Mouse (Mus musculus): ENCODE data around the gene Ttc28.

Ttc28 gene

GRCm38 (mm10) chr5:111104801-111105200 is 225.2 kb downstream of the Ttc28 start:
- no peak for DNase-seq

GRCm38 (mm10) chr5:111111378-111111777 is 231.8 kb downstream of the Ttc28 start:
- DNase-seq: no peak

GRCm38 (mm10) chr5:111113183-111113582 is 233.6 kb downstream of the Ttc28 start:
- peak; percentile 27 for DNase-seq

GRCm38 (mm10) chr5:111113694-111114375 is 234.2 kb downstream of the Ttc28 start:
- DNase-seq: no peak

- DNase-seq: no peak
Observed at GRCm38 (mm10) chr5:111114597-111114996, 235.0 kb downstream of the Ttc28 start.

- peak; percentile 41 for DNase-seq
Observed at GRCm38 (mm10) chr5:111115519-111116350, 236.1 kb downstream of the Ttc28 start.

GRCm38 (mm10) chr5:111119805-111120204 is 240.2 kb downstream of the Ttc28 start:
- no peak for DNase-seq

- no peak for DNase-seq
Observed at GRCm38 (mm10) chr5:111120298-111120697, 240.7 kb downstream of the Ttc28 start.

- DNase-seq: no peak
Observed at GRCm38 (mm10) chr5:111120705-111121420, 241.3 kb downstream of the Ttc28 start.

GRCm38 (mm10) chr5:111122332-111123049 is 242.9 kb downstream of the Ttc28 start:
- DNase-seq: no peak

- no peak for DNase-seq
Observed at GRCm38 (mm10) chr5:111123050-111123746, 243.6 kb downstream of the Ttc28 start.

GRCm38 (mm10) chr5:111124620-111125200 is 245.1 kb downstream of the Ttc28 start:
- no peak for DNase-seq

GRCm38 (mm10) chr5:111125746-111126145 is 246.1 kb downstream of the Ttc28 start:
- DNase-seq: no peak

- no peak for DNase-seq
Observed at GRCm38 (mm10) chr5:111127786-111128185, 248.2 kb downstream of the Ttc28 start.

GRCm38 (mm10) chr5:111130121-111130520 is 250.5 kb downstream of the Ttc28 start:
- no peak for DNase-seq

GRCm38 (mm10) chr5:111131561-111131960 is 252.0 kb downstream of the Ttc28 start:
- no peak for DNase-seq

GRCm38 (mm10) chr5:111133150-111133549 is 253.5 kb downstream of the Ttc28 start:
- no peak for DNase-seq

GRCm38 (mm10) chr5:111133754-111134153 is 254.2 kb downstream of the Ttc28 start:
- no peak for DNase-seq

GRCm38 (mm10) chr5:111137283-111137682 is 257.7 kb downstream of the Ttc28 start:
- DNase-seq: no peak

- DNase-seq: no peak
Observed at GRCm38 (mm10) chr5:111137742-111138141, 258.1 kb downstream of the Ttc28 start.

- DNase-seq: no peak
Observed at GRCm38 (mm10) chr5:111138239-111138833, 258.7 kb downstream of the Ttc28 start.

Data from thymus, postnatal 14 days (tissue).